Mouse (Mus musculus) layer of hippocampus, adult 11-12 months (tissue): ENCODE data around the gene Elmod3.

Experiments used
- DNase-seq: peaks from one replicate; pipeline ENCODE4 v3.0.0; 2022; ENCODE audit warnings: low spot score

Gene Elmod3

GRCm38 (mm10) chr6:72610261-72610660, 12.0 kb upstream of the Elmod3 start:
- no peak for DNase-seq

DNA sequence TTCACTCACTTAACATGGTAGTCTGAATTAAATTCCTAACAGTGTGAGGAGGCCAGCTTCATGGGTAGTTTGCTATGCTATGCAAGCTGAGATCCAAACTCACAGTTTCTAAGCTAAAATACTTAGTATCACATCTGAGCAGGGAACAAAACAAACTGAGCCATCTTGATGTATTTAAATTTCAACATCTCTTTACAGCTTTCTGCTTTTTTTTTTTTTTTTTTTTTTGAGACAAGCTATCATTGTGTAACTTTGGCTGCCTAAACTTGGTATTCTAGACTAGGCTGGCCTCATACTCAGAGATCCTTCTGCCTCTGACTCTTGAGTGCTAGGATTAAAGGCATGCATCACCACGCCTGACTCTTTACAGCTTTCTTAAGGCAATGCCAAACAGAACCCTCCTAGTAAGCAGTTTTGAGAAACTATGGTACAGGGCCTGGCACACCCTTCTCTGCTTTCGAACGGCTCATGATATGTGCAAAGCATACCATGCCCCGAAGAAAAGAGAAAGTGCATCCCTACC, 10.5 kb upstream of the Elmod3 start:
- no peak for DNase-seq

DNA sequence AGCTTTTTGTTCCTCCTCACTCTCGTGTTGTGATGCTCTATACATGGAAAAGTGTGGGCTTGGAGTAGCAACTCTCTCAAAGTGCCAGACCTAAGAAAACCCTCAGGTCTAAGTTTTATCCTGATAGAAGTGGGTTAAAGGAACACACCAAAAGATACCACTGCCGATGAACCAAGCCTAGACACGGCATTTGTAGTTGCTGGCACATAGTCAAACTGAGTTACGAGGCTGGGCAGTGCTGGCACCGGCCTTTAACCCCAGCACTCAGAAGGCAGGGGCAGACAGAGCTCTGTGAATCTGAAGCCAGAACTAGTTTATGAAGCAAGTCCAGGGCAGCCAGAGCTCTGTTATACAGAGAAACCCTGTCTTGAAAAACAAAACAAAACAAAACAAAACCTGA, 9.5 kb upstream of the Elmod3 start:
- no peak for DNase-seq

DNA sequence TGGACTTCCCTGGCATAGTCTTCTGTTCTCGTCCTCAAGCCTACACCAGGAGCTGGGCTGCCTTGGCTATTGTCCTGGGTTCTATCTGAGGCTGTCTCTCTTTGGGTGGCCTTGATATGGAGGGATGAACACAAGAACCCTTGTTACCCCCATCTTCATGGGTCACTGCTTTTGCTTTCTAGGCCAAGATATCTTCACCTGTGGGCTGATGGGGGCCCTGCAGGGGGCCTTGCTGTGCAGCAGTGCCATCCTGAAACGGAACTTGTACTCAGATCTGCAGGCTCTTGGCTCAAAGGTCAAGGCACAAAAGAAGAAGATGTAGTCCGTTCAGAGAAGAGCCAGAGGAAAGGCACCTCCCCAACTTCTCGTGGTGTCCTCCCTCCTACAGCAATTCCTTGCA, 8.8 kb upstream of the Elmod3 start:
- no peak for DNase-seq

GRCm38 (mm10) chr6:72604066-72604465, 5.9 kb upstream of the Elmod3 start:
- no peak for DNase-seq

- DNase-seq: peak; percentile 86
Observed at GRCm38 (mm10) chr6:72601732-72602131, 3.5 kb upstream of the Elmod3 start.

GRCm38 (mm10) chr6:72600771-72601170, 2.6 kb upstream of the Elmod3 start:
- DNase-seq: no peak

- DNase-seq: no peak
Observed at GRCm38 (mm10) chr6:72600216-72600615, 2.0 kb upstream of the Elmod3 start.

- peak; percentile 53 for DNase-seq
Observed at GRCm38 (mm10) chr6:72598791-72599557, 761 bp upstream of the Elmod3 start.

DNA sequence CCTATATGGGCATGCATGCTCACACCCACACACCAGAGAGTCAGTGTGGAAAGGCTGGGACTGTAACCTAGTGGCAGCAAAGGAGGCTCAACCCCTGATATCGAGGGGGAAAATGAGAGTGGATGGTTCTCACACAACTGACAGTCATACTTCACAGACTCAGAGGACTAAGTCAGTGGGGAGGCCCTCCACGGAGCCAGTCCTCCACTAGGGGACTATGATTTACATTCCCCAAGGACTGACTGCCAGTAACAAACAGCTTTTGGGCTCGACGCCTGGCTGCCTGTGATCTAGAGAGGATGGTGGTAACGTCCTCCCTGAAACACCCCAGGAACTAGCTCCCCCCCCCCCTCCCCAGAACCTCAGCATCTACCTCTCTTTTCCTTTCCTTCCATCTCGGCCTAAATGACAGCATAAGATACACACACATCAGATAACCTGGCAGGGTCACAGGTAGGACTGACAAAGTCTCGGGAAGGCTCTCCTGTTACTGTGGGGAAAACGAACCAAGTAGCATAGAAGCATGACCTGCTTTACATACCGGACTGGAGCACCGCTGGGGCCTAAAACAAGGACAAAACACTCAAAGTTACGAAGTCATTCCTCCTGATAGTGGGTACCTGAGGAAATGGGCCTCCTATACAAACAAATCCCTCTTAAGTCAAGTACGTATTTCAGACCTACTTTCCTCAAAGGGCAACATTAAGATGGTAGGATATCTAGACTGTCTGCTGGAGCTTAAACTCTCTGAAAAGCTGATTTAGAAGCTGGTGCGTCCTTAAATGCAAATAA, 934 bp downstream of the Elmod3 start:
- peak; percentile 43 for DNase-seq

DNA sequence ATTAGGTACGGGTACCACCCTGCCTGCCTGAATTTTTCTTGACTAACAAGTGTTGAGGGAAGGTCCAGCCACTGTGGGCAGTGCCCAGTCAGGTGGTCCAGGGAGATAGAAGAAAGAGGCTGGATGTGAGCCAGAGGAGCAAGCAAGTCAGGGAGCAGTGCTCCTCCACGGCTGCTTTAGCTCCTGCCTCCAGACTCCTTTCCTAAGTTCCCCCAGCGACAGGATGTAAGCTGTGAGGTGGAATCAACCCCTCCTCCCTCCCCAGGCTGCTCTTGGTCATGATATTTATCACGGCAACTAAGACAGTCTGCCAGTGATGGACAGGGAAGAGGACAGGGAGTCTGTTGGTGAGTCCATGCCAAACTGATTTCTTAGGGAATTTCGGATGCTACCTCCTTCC, 4.3 kb downstream of the Elmod3 start:
- no peak for DNase-seq

- peak; percentile 27 for DNase-seq
Observed at GRCm38 (mm10) chr6:72593011-72593803, 5.0 kb downstream of the Elmod3 start.

DNA sequence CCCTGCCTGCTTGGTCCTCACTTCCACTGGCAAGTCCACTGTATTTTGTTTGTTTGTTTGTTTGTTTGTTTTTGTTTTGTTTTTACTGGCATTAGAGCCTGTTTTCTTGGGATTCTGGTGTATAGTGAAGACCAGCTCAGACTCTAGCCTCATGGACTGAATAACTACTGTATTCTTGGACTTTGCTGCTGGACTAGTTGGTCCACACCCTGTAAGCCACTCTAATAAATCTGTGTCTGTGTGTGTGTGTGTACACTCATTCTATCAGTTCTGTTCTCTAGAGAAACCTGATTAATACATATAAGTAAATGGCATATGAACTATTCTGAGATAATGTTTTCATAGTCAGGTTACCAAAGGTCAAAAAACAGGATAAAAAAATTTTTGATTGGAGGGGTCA, 8.1 kb downstream of the Elmod3 start:
- no peak for DNase-seq

DNA sequence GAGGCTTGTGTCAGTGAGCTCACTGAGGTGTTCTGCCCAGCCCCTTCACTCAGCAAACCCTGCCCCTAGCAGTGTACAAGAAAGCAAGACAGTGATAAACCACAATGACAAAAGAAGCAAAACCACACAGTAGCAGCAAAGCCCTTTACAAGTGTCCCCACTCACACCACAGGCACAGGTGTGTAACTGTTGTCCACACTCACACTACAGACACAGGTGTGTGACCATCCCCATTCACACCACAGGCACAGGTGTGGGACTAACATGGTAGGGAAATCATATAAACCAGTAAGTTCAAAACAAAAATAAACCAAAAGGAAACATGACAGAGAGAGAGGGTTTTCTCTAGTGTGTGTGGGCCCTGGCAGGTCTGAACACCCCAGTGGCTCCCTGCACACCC, 9.9 kb downstream of the Elmod3 start:
- no peak for DNase-seq

DNA sequence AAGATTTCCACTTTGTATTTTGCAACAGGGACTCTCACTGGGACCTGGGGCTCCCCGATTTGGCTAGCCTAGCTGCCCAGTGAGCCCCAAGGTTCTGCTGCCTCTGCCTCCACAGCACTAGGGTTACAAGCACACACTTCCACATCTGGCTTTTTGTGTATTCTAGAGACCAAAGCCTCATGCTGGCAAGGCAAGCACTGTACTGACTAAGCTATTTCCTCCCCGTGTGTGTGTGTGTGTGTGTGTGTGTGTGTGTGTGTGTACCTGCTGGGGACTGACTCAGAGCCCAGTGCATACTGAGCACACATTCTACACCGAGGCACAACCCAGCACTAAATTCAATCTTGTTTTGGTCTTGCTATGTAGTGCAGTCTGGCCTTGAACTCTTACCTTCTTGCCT, 11.5 kb downstream of the Elmod3 start:
- DNase-seq: no peak

GRCm38 (mm10) chr6:72584154-72584553, 14.1 kb downstream of the Elmod3 start:
- DNase-seq: no peak

GRCm38 (mm10) chr6:72583211-72583839, 14.9 kb downstream of the Elmod3 start:
- DNase-seq: no peak

- no peak for DNase-seq
Observed at GRCm38 (mm10) chr6:72581625-72582382, 16.4 kb downstream of the Elmod3 start.

DNA sequence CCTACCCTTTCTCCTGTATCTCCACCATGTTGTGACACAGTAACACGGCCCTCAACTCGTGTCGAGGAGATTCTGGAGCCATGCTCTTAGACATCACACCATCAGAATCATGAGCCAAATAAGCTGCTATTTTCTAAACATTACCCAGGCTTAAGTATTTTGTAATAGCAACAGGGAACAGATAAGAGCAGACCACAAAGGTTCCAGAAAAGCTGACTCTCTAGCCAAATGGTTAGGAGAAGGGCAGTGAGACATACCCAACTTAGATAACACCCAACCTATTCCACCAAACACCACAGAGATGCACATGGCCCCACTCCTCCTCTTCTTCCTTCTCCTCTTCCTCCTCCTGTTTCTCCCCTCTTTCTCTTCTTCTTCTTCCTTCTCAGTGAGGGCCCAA, 22.2 kb downstream of the Elmod3 start:
- no peak for DNase-seq

DNA sequence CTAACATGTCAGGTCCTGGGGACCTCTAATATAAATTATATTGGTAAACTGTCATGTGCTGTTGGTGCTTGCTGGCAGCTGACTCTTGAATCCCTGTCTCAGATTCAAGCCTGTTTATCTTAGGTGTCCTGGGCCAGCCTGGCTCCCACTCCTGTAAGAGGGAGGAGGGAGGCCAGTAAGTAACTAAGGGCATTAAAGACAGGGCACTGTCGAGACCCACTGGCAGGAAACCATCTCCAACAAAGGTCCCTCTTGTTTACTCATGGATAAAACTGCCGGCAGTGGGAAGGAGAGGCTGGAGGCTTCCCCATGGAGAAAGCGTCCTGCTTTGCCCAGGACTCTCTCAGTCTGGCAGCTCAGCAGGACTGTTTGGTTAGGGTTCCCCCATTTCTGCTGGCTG, 26.4 kb downstream of the Elmod3 start:
- DNase-seq: no peak
